Mouse (Mus musculus): Measurements from ENCODE around the gene Usp44. TPM values are rescaled to one million over a fixed set of nuclear protein-coding genes. Genes with fewer than 3 reads are reported as not detected.

The Usp44 gene
- total RNA-seq, 2 experiments from 2014 or later = not detected

Other genes starting within 250 kb of the Usp44 start
- 10 to 100 TPM; 19.0 to 21.0 TPM for gene Snrpf, start 241.8 kb upstream of the Usp44 start, total RNA-seq (2021)
- gene Ntn4, start 190.9 kb upstream of the Usp44 start, total RNA-seq (2021) = 1 to 10 TPM; 7.1 to 9.5 TPM
- 100 to 1,000 TPM; 181 to 187 TPM for gene Metap2, start 65.5 kb downstream of the Usp44 start, total RNA-seq (2021)
- 10 to 100 TPM; 24.9 to 27.7 TPM for gene Vezt, start 204.3 kb downstream of the Usp44 start, total RNA-seq (2021)
- 1 to 10 TPM; 6.0 to 8.1 TPM for gene Fgd6, start 204.4 kb downstream of the Usp44 start, total RNA-seq (2021)